Mouse (Mus musculus) ES-E14 (cell line): Measurements from ENCODE around the gene Ypel2.

ENCODE experiments used
- HCFC1 ChIP-seq: IDR thresholded peaks from 2 replicates; pipeline ENCODE4 v1.6.1; 2012; ENCODE audit warnings: low read length, inconsistent platforms, borderline replicate concordance; ENCODE audit not compliant: insufficient read depth
- ZC3H11A ChIP-seq: IDR thresholded peaks from 2 replicates; pipeline ENCODE4 v1.6.1; 2012; ENCODE audit warnings: low read depth, mild to moderate bottlenecking, inconsistent platforms, low read length, borderline replicate concordance

GRCm38 (mm10) chr11:86923654-86924053 is 69.9 kb downstream of the Ypel2 start:
- TF ChIP-seq HCFC1: no peak
- no peak for TF ChIP-seq ZC3H11A
